Mouse (Mus musculus) thymus, adult 2 months (tissue): Measurements from ENCODE around the gene Esrp2.

Experiments used
- CTCF ChIP-seq: fragments of 200-500 bp; IDR thresholded peaks from 2 replicates; pipeline ENCODE4 v1.5.1; 2012; ENCODE audit warnings: mild to moderate bottlenecking, control low read depth, low read length, moderate library complexity, borderline replicate concordance; ENCODE audit not compliant: control insufficient read depth, poor library complexity, insufficient read depth; ENCODE audit errors: extremely low read depth
- POLR2A ChIP-seq: fragments of 200-500 bp; IDR thresholded peaks from 2 replicates; pipeline ENCODE4 v1.6.1; 2012; ENCODE audit warnings: mild to moderate bottlenecking, low read length, control low read depth, moderate library complexity; ENCODE audit not compliant: control insufficient read depth, poor library complexity, insufficient read depth; ENCODE audit errors: extremely low read depth

GRCm38 (mm10) chr8:106186394-106186793, 49.6 kb upstream of the Esrp2 start:
- TF ChIP-seq CTCF (no peak), POLR2A (no peak)
